Comparison of ENCODE assay signal across 12 mouse cellular contexts in genomic region chr5:107147413-107147812, GRCm38 (mm10).
DNase-seq lines count a peak whose midpoint lies in the region; ATAC-seq and TF ChIP-seq lines count a peak whose summit lies in the region.
"Had no signal": no experiment of that assay in that cellular context is flagged by ENCODE, and none has a peak within 500 bp of the region (broad histone marks: within the 10 kb centered on the region; RNA-seq: fewer than 3 reads in every experiment).

No protein-coding gene starts in this region.

- no peak for TF ChIP-seq CTCF in lung, embryonic 14.5 days (IDR thresholded peaks at IDR 0.05; ENCODE audit: low read depth)
- no peak for TF ChIP-seq CTCF in MEL (IDR thresholded peaks at IDR 0.05 in 2 of 3, conservative IDR thresholded peaks at IDR 0.05 in 1 of 3; ENCODE audit: control insufficient read depth in 1 of 3, insufficient read depth in 1 of 3, low read depth in 2 of 3, low read length in 3 of 3, poor library complexity in 1 of 3, severe bottlenecking in 1 of 3)

- no peak for TF ChIP-seq POLR2A in MEL (IDR thresholded peaks at IDR 0.05; ENCODE audit: control insufficient read depth in 1 of 2, insufficient read depth in 1 of 2, low read depth in 1 of 2, low read length in 2 of 2, poor library complexity in 1 of 2)

- no peak overlapping the region for H3K4me2 ChIP-seq in heart, embryonic 16.5 days (ENCODE audit: low read depth, low read length)
- H3K4me2 ChIP-seq in lung, embryonic 14.5 days = no peak overlapping the region
- H3K4me2 ChIP-seq in forebrain, embryonic 11.5 days (ENCODE audit: low read depth, low read length, severe bottlenecking) = no peak overlapping the region
- H3K4me2 ChIP-seq: embryonic facial prominence, embryonic 12.5 days; forebrain, embryonic 15.5 days; heart, embryonic 11.5 days; heart, embryonic 15.5 days; hindbrain, embryonic 12.5 days had no signal

- no peak for TF ChIP-seq RAD21 in MEL (IDR thresholded peaks at IDR 0.05; ENCODE audit: low read depth, low read length)

- H3K4me3 ChIP-seq in heart, embryonic 16.5 days (ENCODE audit: low read length) = no peak overlapping the region
- H3K4me3 ChIP-seq in lung, embryonic 14.5 days (ENCODE audit: low read depth, low read length) = no peak overlapping the region
- H3K4me3 ChIP-seq in MEL (ENCODE audit: control insufficient read depth in 1 of 2, insufficient read depth in 1 of 2, low read depth in 2 of 2, low read length in 2 of 2) = no peak overlapping the region
- H3K4me3 ChIP-seq in forebrain, embryonic 11.5 days (ENCODE audit: low read depth, low read length) = no peak overlapping the region
- H3K4me3 ChIP-seq: embryonic facial prominence, embryonic 12.5 days; forebrain, embryonic 15.5 days; heart, embryonic 15.5 days; hindbrain, embryonic 12.5 days had no signal

- H3K27me3 ChIP-seq in heart, embryonic 16.5 days (ENCODE audit: control insufficient read depth, insufficient read depth, low read length) = no peaks in the 10 kb centered on the region
- H3K27me3 ChIP-seq in lung, embryonic 14.5 days (ENCODE audit: insufficient read depth, low read length) = no peaks in the 10 kb centered on the region
- no peaks in the 10 kb centered on the region for H3K27me3 ChIP-seq in MEL (ENCODE audit: control insufficient read depth in 1 of 2, insufficient read depth in 2 of 2, low read length in 2 of 2)
- peaks cover 2% of the 10 kb centered on the region for H3K27me3 ChIP-seq in forebrain, embryonic 11.5 days (ENCODE audit: control insufficient read depth, insufficient read depth, low read length)
- H3K27me3 ChIP-seq: embryonic facial prominence, embryonic 12.5 days; heart, embryonic 15.5 days had no signal

- TF ChIP-seq EP300 in MEL (IDR thresholded peaks at IDR 0.05; ENCODE audit: low read depth in 1 of 2, low read length in 2 of 2) = no peak

- peaks cover 36% of the 10 kb centered on the region for H3K4me1 ChIP-seq in heart, embryonic 16.5 days (ENCODE audit: control insufficient read depth, insufficient read depth, low read length)
- H3K4me1 ChIP-seq in lung, embryonic 14.5 days (ENCODE audit: insufficient read depth) = peaks cover 18% of the 10 kb centered on the region
- H3K4me1 ChIP-seq in MEL (ENCODE audit: control insufficient read depth in 1 of 2, insufficient read depth in 2 of 2, low read length in 2 of 2) = peaks cover 2 to 10% of the 10 kb centered on the region in 2 experiments
- H3K4me1 ChIP-seq in forebrain, embryonic 11.5 days (replicated peaks; ENCODE audit: control insufficient read depth, insufficient read depth, low read length) = peaks cover 20% of the 10 kb centered on the region; the same call in 1 of the 2 replicates

- peak overlapping the region; percentile 2; the same call in 1 of the 2 replicates for H3K27ac ChIP-seq in heart, embryonic 16.5 days (ENCODE audit: low read length)
- H3K27ac ChIP-seq in lung, embryonic 14.5 days (ENCODE audit: low read depth) = 0 out of 2 replicates have a peak overlapping the region, but pooled peaks have one; percentile 30
- H3K27ac ChIP-seq in MEL (ENCODE audit: control insufficient read depth, low read depth, low read length) = no peak overlapping the region
- H3K27ac ChIP-seq in forebrain, embryonic 11.5 days (ENCODE audit: low read depth, low read length) = no peak overlapping the region
- H3K27ac ChIP-seq: heart, embryonic 15.5 days; hindbrain, embryonic 12.5 days had no signal

- H3K36me3 ChIP-seq in heart, embryonic 16.5 days (ENCODE audit: control insufficient read depth, insufficient read depth) = peaks cover 3% of the 10 kb centered on the region
- H3K36me3 ChIP-seq in lung, embryonic 14.5 days (ENCODE audit: insufficient read depth) = 0 out of 2 replicates have a peak, but pooled peaks cover 3% of the 10 kb centered on the region
- peaks cover 0 to 18% of the 10 kb centered on the region in 2 experiments; a peak in 3 of 4 replicates for H3K36me3 ChIP-seq in MEL (ENCODE audit: control insufficient read depth in 1 of 2, insufficient read depth in 2 of 2, low read length in 2 of 2)
- H3K36me3 ChIP-seq in forebrain, embryonic 11.5 days (ENCODE audit: control insufficient read depth, insufficient read depth, low read length) = no peaks in the 10 kb centered on the region
- H3K36me3 ChIP-seq: embryonic facial prominence, embryonic 12.5 days; forebrain, embryonic 15.5 days; heart, embryonic 15.5 days; hindbrain, embryonic 12.5 days had no signal

- DNase-seq in heart, adult 9 months (ENCODE audit: low spot score in 2 of 2) = no peak
- DNase-seq in lung, embryonic 14.5 days = no peak
- DNase-seq in lung, postnatal 4 days = no peak
- DNase-seq in MEL (ENCODE audit: low read depth, low spot score) (peak; percentile 18), NIH3T3 (ENCODE audit: low read depth) (peak; percentile 41)
- no peak for DNase-seq in forebrain, embryonic 11.5 days (ENCODE audit: low spot score)

- no peaks in the 10 kb centered on the region for H3K9me3 ChIP-seq in heart, embryonic 16.5 days (replicated peaks; ENCODE audit: control insufficient read depth, low read length)
- no peaks in the 10 kb centered on the region for H3K9me3 ChIP-seq in lung, embryonic 14.5 days (ENCODE audit: low read depth, low read length)
- no peaks in the 10 kb centered on the region for H3K9me3 ChIP-seq in MEL (replicated peaks; ENCODE audit: insufficient read depth, low read length)
- H3K9me3 ChIP-seq in forebrain, embryonic 11.5 days (ENCODE audit: control insufficient read depth, low read length) = no peaks in the 10 kb centered on the region
- H3K9me3 ChIP-seq: embryonic facial prominence, embryonic 12.5 days; forebrain, embryonic 15.5 days; heart, embryonic 15.5 days; hindbrain, embryonic 12.5 days had no signal

- ATAC-seq in heart, embryonic 16.5 days (replicated peaks; ENCODE audit: extremely low read depth, insufficient read depth, low FRiP score) = no peak
- ATAC-seq in lung, embryonic 14.5 days (ENCODE audit: insufficient read depth) = no peak
- ATAC-seq in forebrain, embryonic 11.5 days (replicated peaks; ENCODE audit: low FRiP score) = no peak

- H3K79me2 ChIP-seq in MEL (ENCODE audit: control insufficient read depth, insufficient read depth, low read length, poor library complexity) = no peaks in the 10 kb centered on the region

- no peak overlapping the region for H3K9ac ChIP-seq in heart, embryonic 16.5 days (ENCODE audit: low read length)
- no peak overlapping the region for H3K9ac ChIP-seq in lung, embryonic 14.5 days
- H3K9ac ChIP-seq in MEL (ENCODE audit: control insufficient read depth, low read depth, low read length, poor library complexity, severe bottlenecking) = no peak overlapping the region
- no peak overlapping the region for H3K9ac ChIP-seq in forebrain, embryonic 11.5 days (ENCODE audit: low read length)
- H3K9ac ChIP-seq: embryonic facial prominence, embryonic 12.5 days; forebrain, embryonic 15.5 days; heart, embryonic 15.5 days; hindbrain, embryonic 12.5 days had no signal

TF ChIP-seq in MEL, 35 proteins besides CTCF, POLR2A, EP300 and RAD21:
- TF ChIP-seq ZNF384 (IDR thresholded peaks at IDR 0.05; ENCODE audit: low read depth, low read length) (no peak), TAL1 (IDR thresholded peaks at IDR 0.05; ENCODE audit: low read length) (no peak), GATA1 (IDR thresholded peaks at IDR 0.05; ENCODE audit: low read depth, low read length) (no peak), MYB (IDR thresholded peaks at IDR 0.05; ENCODE audit: low read depth, low read length) (no peak), MAX (IDR thresholded peaks at IDR 0.05; ENCODE audit: low read length) (no peak), MAZ (IDR thresholded peaks at IDR 0.05; ENCODE audit: low read depth, low read length) (no peak), UBTF (IDR thresholded peaks at IDR 0.05; ENCODE audit: borderline replicate concordance, insufficient read depth, low read depth, low read length) (no peak), ZMIZ1 (IDR thresholded peaks at IDR 0.05; ENCODE audit: low read depth, low read length) (no peak), HCFC1 (IDR thresholded peaks at IDR 0.05; ENCODE audit: low read depth, low read length) (no peak), RCOR1 (IDR thresholded peaks at IDR 0.05; ENCODE audit: low read depth, low read length) (no peak), KAT2A (conservative IDR thresholded peaks at IDR 0.05; ENCODE audit: low read depth, low read length) (no peak), POLR2AphosphoS5 (IDR thresholded peaks at IDR 0.05; ENCODE audit: borderline replicate concordance, low read depth, low read length) (no peak), TBP (IDR thresholded peaks at IDR 0.05; ENCODE audit: low read depth, low read length) (no peak), CHD1 (IDR thresholded peaks at IDR 0.05; ENCODE audit: low read depth, low read length) (no peak)

Comparison
In these comparisons a context has a peak if more than half of its experiments do, and no peak if none do; other contexts are left out.
1. H3K27ac ChIP-seq: peak in heart, embryonic 16.5 days (single experiment) and lung, embryonic 14.5 days (single experiment); none in MEL (single experiment) and forebrain, embryonic 11.5 days (single experiment).
2. DNase-seq: peak in MEL (single experiment) and NIH3T3 (single experiment); none in heart, adult 9 months (0 of 2), lung, embryonic 14.5 days (single experiment), lung, postnatal 4 days (0 of 2) and forebrain, embryonic 11.5 days (single experiment).